Mouse (Mus musculus) Patski (cell line): ENCODE measurements around the gene Prss41. TPM values are rescaled to one million over a fixed set of nuclear protein-coding genes. Genes with fewer than 3 reads are reported as not detected.
A peak's percentile ranks its signal among the peaks of the same experiment; 100 is the strongest.
"Not testable (repeated sequence)": the region's sequence is repeated elsewhere in the genome, so short reads cannot be mapped to it uniquely, and the experiment has no call there.

Experiments used
- ATAC-seq: fragments of 100-300 bp; one replicate; pipeline ENCODE4 v1.8.0; 2021
- CTCF ChIA-PET: fragments of 350-600 bp; sonication (Branson Sonifier 250); formaldehyde crosslinking; loops from one replicate; lab custom pipeline; 2022; ENCODE audit warnings: inconsistent platforms; lab: Charles Lee
- POLR2A ChIA-PET: fragments of 350-600 bp; sonication (Branson Sonifier 250); formaldehyde crosslinking; loops from one replicate; lab custom pipeline; 2022; ENCODE audit warnings: antibody characterized with exemption, inconsistent platforms; lab: Charles Lee
- DNase-seq: peaks from one replicate; pipeline ENCODE4 v3.0.0-alpha.2; 2011; ENCODE audit warnings: low read depth, low spot score
- H3K27me3 ChIP-seq: fragments of 371-371 bp; one replicate; pipeline ENCODE4 v1.5.1; 2021
- CTCF ChIP-seq: fragments of 100-300 bp; IDR thresholded peaks from one replicate; pipeline ENCODE4 v1.5.1; 2021
- in situ Hi-C: fragments of 300-500 bp; cut with MboI; formaldehyde crosslinking; loops from 3 replicates; pipeline ENCODE4 v1.11.1; 2018; ENCODE audit warnings: low pct_unique_long_range_greater_than_20kb, mixed read lengths
- polyA plus RNA-seq: library from polyadenylated mRNA; unstranded; gene quantifications from one replicate; pipeline ENCODE4 v1.2.3, GENCODE M21; 2021

The Prss41 gene
- polyA plus RNA-seq, result 0.35 TPM

DNA sequence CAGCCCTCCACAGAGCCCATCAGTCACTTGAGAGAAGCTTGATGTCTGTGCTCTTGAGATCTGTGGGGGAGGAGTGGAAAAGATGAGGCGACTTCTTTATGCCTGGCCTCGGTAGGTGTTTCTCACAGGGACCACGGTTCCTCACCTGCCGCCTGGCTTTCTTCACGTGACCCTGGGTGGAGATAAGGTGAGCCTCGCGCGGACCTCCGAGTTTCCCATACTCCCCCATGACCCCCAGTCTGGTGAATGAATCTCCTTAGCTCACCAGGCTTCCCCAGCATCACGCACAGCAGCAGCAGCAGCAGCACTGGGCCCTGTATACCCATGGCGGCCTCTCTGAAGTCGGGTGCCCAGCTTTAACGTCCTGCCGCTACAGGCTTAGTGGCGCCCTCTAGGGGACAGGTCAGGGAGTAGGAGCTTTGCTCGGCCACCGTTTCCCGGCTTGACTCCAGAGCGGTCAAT is at the start of gene Prss41, which contains the start of gene Prss32:
TSS of gene Prss41 (minus strand) at position 361 of the 462 bp plus-strand sequence.
TSS of gene Prss32 (plus strand) at position 44 of the 462 bp plus-strand sequence.
- TF ChIP-seq CTCF, result peak; percentile 67
- no peak for ATAC-seq
- no peak for DNase-seq
- in situ Hi-C loops, result no loop called here
- CTCF ChIA-PET, result interaction anchor here (0.9 to 2.9 kb wide), 13 partner anchors 10 to 138 kb away, joined by 3 to 23 read pairs (median 4); partner anchors contain the start of gene Elob
- POLR2A ChIA-PET, result no interaction called here
- H3K27me3 ChIP-seq, result no peaks in the 10 kb centered on the region

- POLR2A ChIA-PET, H3K27me3 ChIP-seq, DNase-seq, CTCF ChIA-PET, ATAC-seq, in situ Hi-C loops: not testable (repeated sequence)
Observed at GRCm38 (mm10) chr17:23880576-23880975, 36.6 kb upstream of the Prss41 start, which contains the start of the genes Dcpp1 and Dcpp2. TSS of gene Dcpp1 (plus strand) at chr17:23880876. TSS of gene Dcpp2 (plus strand) at chr17:23880880.

- no peak for TF ChIP-seq CTCF
- ChIA-PET POLR2A (interaction anchor here (0.8 kb wide), 1 partner anchor 48 kb away, joined by 3 read pairs; the partner anchor contains the start of gene Elob), CTCF (interaction anchor here (1.2 to 2.9 kb wide), 2 partner anchors 33 to 83 kb away, joined by 4 to 10 read pairs; partner anchors contain the start of genes Prss32 and Prss41)
- ATAC-seq (no peak), DNase-seq (no peak)
- H3K27me3 ChIP-seq, result no peaks in the 10 kb centered on the region
- in situ Hi-C loops, result no loop called here
Observed at GRCm38 (mm10) chr17:23877166-23877565, 33.2 kb upstream of the Prss41 start.

DNA sequence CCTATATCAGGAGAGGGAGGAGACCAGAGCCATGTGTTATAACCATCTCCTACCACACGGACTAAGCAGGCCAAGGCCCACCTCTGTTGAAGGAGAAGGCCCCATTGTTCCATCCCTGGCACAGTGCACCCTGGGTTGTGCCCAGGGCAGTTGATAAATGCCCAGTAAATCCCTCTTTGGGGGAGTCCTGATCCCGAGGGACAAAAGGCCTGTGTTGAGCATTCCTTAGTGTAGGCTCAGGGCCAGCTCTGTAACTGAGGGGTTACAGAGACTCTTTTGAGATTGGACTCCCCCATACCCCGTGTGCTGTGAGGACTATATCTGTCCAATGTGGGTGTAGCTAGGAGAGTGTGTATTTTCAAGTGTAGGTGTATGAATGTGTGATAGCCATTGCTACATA is 32.8 kb upstream of the Prss41 start:
- no peaks in the 10 kb centered on the region for H3K27me3 ChIP-seq
- TF ChIP-seq CTCF, result no peak
- ChIA-PET POLR2A (interaction anchor here (0.8 kb wide), 1 partner anchor 47 kb away, joined by 3 read pairs; the partner anchor contains the start of gene Elob), CTCF (interaction anchor here (1.2 to 2.9 kb wide), 2 partner anchors 33 to 84 kb away, joined by 4 to 10 read pairs; partner anchors contain the start of genes Prss32 and Prss41)
- DNase-seq (no peak), ATAC-seq (no peak)
- in situ Hi-C loops, result no loop called here

- ATAC-seq (peak; percentile 71), DNase-seq (peak; percentile 51)
- ChIA-PET CTCF (interaction anchor here (0.6 to 1.5 kb wide), 7 partner anchors 18 to 85 kb away, joined by 3 to 7 read pairs (median 4); partner anchors contain the start of gene Elob), POLR2A (no interaction called here)
- no peaks in the 10 kb centered on the region for H3K27me3 ChIP-seq
- in situ Hi-C loops, result loop anchor here (5.0 kb wide), 1 partner anchor 88 kb away; no protein-coding TSS in a partner anchor
- peak; percentile 93 for TF ChIP-seq CTCF
Observed at GRCm38 (mm10) chr17:23873884-23874856, 30.2 kb upstream of the Prss41 start.

DNA sequence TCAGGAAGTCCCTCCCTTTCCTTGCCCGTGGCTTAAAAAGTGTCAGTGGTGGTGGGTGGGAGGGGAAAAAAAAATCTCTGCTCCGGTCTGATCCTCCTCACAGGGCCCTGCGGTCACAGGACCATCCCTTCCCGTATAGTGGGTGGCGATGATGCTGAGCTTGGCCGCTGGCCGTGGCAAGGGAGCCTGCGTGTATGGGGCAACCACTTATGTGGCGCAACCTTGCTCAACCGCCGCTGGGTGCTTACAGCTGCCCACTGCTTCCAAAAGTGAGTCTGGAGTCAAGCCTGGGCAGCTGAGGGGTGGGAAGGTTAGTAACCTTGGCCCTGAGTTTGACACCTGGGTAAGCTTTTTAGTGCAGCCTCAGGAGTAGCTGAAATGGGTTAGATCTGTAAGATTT is 24.5 kb upstream of the Prss41 start:
- ATAC-seq (no peak), DNase-seq (no peak)
- TF ChIP-seq CTCF, result no peak
- in situ Hi-C loops, result no loop called here
- POLR2A ChIA-PET, result no interaction called here
- H3K27me3 ChIP-seq, result no peaks in the 10 kb centered on the region
- CTCF ChIA-PET, result no interaction called here

DNA sequence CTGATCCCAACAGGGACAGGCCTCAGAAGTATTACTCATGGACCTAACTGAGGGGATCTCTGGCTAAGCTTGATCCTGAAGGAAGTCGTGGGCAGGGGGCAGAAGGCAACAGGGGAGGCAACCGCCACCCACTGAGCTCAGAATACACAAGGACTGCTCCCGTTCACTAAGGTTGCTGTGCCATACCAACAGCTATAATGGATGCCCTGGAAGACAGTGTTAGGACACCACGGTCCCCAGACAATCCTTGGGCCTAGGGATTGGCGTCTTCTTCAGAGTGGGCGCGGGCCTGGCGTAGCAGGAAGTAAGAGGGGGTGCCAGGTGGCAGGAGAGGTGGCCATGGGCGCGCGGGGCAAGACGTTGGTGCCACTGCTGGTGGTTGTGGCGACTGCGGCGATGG is 23.8 kb upstream of the Prss41 start, which contains the start of gene Prss21:
TSS of gene Prss21 (plus strand) at position 301 of the 400 bp plus-strand sequence.
- no peaks in the 10 kb centered on the region for H3K27me3 ChIP-seq
- ATAC-seq (no peak), DNase-seq (no peak)
- POLR2A ChIA-PET, result no interaction called here
- no peak for TF ChIP-seq CTCF
- CTCF ChIA-PET, result no interaction called here
- in situ Hi-C loops, result no loop called here

DNA sequence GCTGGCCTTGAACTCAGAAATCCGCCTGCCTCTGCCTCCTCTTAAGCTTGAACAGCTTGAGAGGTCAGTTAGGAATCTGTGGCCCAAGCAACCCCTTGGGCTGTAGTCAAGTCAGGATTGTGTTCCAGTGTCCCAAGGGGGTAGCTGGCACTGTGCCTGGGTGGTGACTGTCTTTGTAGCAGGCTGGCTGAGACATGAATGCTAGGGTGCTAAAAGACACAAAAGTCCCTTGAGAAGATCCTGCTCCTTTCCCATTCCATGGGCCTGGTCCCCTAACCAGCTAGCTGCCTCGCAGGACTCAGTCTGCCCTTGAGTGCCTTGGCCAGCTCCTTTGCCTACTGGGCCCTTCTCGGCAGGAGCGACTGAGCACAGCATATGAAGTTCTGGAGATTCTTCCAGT is 19.0 kb upstream of the Prss41 start:
- DNase-seq (no peak), ATAC-seq (no peak)
- H3K27me3 ChIP-seq, result no peaks in the 10 kb centered on the region
- in situ Hi-C loops, result no loop called here
- ChIA-PET CTCF (no interaction called here), POLR2A (no interaction called here)
- TF ChIP-seq CTCF, result no peak

GRCm38 (mm10) chr17:23857913-23858312 is 13.9 kb upstream of the Prss41 start:
- DNase-seq (no peak), ATAC-seq (no peak)
- ChIA-PET CTCF (no interaction called here), POLR2A (no interaction called here)
- H3K27me3 ChIP-seq, result no peaks in the 10 kb centered on the region
- in situ Hi-C loops, result no loop called here
- no peak for TF ChIP-seq CTCF

GRCm38 (mm10) chr17:23857193-23857592 is 13.2 kb upstream of the Prss41 start:
- ChIA-PET CTCF (interaction anchor here (1.2 kb wide), 1 partner anchor 103 kb away, joined by 3 read pairs; no protein-coding TSS in a partner anchor), POLR2A (interaction anchor here (1.4 kb wide), 1 partner anchor 54 kb away, joined by 3 read pairs; no protein-coding TSS in a partner anchor)
- DNase-seq, result peak; percentile 73
- in situ Hi-C loops, result no loop called here
- peak; percentile 81 for ATAC-seq
- no peak for TF ChIP-seq CTCF
- no peaks in the 10 kb centered on the region for H3K27me3 ChIP-seq
